Mouse (Mus musculus): ENCODE measurements around the gene Tnfrsf8. TPM values are rescaled to one million over a fixed set of nuclear protein-coding genes. Genes with fewer than 3 reads are reported as not detected.

Gene Tnfrsf8
- polyA plus RNA-seq, 1 experiment from 2014 or later, result 0.05 TPM

DNA sequence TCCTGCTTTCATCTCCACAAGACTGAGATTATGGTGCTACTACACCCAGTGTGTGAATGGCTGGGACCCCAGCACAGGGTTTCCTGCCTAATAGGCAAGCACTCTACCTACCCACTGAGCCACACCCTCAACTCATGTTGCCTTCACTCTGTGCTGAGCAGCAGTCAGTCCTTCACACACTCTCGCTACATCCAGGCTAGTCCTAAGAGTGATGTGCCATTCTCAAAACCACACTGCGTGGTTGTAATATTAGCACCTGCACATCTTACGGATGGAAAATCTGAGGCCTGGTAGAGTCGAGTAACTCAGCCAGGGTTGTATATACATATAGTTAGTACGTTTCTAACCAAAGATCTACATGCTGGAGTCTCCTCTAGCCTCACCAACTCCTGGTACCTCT lies 40.1 kb downstream of the Tnfrsf8 start:
- 92% methylated on average over 5 of the region's 5 CpGs for WGBS
- Histone ChIP-seq H3K4me1 (ENCODE audit: insufficient read depth, low read depth, low read length) (0 out of 2 replicates have a peak, but pooled peaks cover 4% of the 10 kb centered on the region), H3K36me3 (ENCODE audit: insufficient read depth, low read length) (no peaks in the 10 kb centered on the region), H3K4me2 (replicated peaks; ENCODE audit: low read depth, low read length) (no peak overlapping the region), H3K9ac (replicated peaks; ENCODE audit: low read depth) (no peak overlapping the region), H3K27me3 (replicated peaks; ENCODE audit: insufficient read depth, low read length) (no peaks in the 10 kb centered on the region), H3K9me3 (ENCODE audit: low read length) (no peaks in the 10 kb centered on the region), H3K4me3 (ENCODE audit: low read depth, low read length) (no peak overlapping the region), H3K27ac (ENCODE audit: low read length) (no peak overlapping the region)
- TF ChIP-seq CTCF (IDR thresholded peaks at IDR 0.05) (no peak), EP300 (IDR thresholded peaks at IDR 0.05) (no peak)
- DNase-seq (ENCODE audit: low spot score), result no peak
- no peak for ATAC-seq

GRCm38 (mm10) chr4:145273923-145274322 lies 41.0 kb downstream of the Tnfrsf8 start:
- Histone ChIP-seq H3K9ac (replicated peaks; ENCODE audit: low read depth) (no peak overlapping the region), H3K9me3 (ENCODE audit: low read length) (no peaks in the 10 kb centered on the region), H3K27ac (ENCODE audit: low read length) (no peak overlapping the region), H3K27me3 (replicated peaks; ENCODE audit: insufficient read depth, low read length) (no peaks in the 10 kb centered on the region), H3K4me1 (ENCODE audit: insufficient read depth, low read depth, low read length) (0 out of 2 replicates have a peak, but pooled peaks cover 4% of the 10 kb centered on the region), H3K4me3 (ENCODE audit: low read depth, low read length) (no peak overlapping the region), H3K36me3 (ENCODE audit: insufficient read depth, low read length) (no peaks in the 10 kb centered on the region), H3K4me2 (replicated peaks; ENCODE audit: low read depth, low read length) (no peak overlapping the region)
- ATAC-seq (no peak), DNase-seq (ENCODE audit: low spot score) (no peak)
- WGBS, result 82% methylated on average over 5 of the region's 5 CpGs
- no peak for TF ChIP-seq CTCF (IDR thresholded peaks at IDR 0.05)
- TF ChIP-seq EP300 (IDR thresholded peaks at IDR 0.05), result no peak

DNA sequence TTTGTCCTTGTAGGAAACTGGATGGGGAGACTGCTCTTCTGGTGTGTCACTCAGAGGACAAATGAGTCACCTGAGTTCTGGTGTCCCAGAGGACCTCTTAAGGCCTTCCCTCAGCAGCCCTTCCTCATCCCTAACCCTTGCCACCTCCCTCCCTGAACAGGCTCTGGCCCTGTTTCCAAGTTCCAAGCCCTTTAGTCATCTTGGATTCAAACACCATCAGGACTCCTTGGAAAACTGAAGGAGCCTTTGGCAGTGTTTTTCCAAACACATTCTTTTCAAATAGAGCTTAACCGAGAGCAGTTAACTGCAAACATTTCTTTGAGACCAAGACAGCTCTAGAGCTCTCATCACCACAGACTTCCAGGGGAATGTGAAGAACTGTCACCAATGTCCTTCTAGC lies 42.2 kb downstream of the Tnfrsf8 start:
- peak overlapping the region; percentile 47; the same call in 1 of the 2 replicates for H3K27ac ChIP-seq (ENCODE audit: low read length)
- 21% methylated on average over 1 of the region's 1 CpGs for WGBS
- no peaks in the 10 kb centered on the region for H3K9me3 ChIP-seq (ENCODE audit: low read length)
- H3K27me3 ChIP-seq (replicated peaks; ENCODE audit: insufficient read depth, low read length), result no peaks in the 10 kb centered on the region
- DNase-seq (ENCODE audit: low spot score) (peak; percentile 53), ATAC-seq (peak; percentile 77)
- H3K4me3 ChIP-seq (ENCODE audit: low read depth, low read length), result no peak overlapping the region
- TF ChIP-seq CTCF (IDR thresholded peaks at IDR 0.05), result no peak
- no peak for TF ChIP-seq EP300 (IDR thresholded peaks at IDR 0.05)
- no peaks in the 10 kb centered on the region for H3K36me3 ChIP-seq (ENCODE audit: insufficient read depth, low read length)
- H3K9ac ChIP-seq (replicated peaks; ENCODE audit: low read depth), result no peak overlapping the region
- H3K4me1 ChIP-seq (ENCODE audit: insufficient read depth, low read depth, low read length), result peaks cover 4% of the 10 kb centered on the region; the same call in 1 of the 2 replicates
- no peak overlapping the region for H3K4me2 ChIP-seq (replicated peaks; ENCODE audit: low read depth, low read length)

- Histone ChIP-seq H3K4me1 (ENCODE audit: insufficient read depth, low read depth, low read length) (peaks cover 4% of the 10 kb centered on the region; the same call in 1 of the 2 replicates), H3K9me3 (ENCODE audit: low read length) (no peaks in the 10 kb centered on the region), H3K27ac (ENCODE audit: low read length) (no peak overlapping the region), H3K9ac (replicated peaks; ENCODE audit: low read depth) (no peak overlapping the region), H3K36me3 (ENCODE audit: insufficient read depth, low read length) (no peaks in the 10 kb centered on the region), H3K27me3 (replicated peaks; ENCODE audit: insufficient read depth, low read length) (no peaks in the 10 kb centered on the region), H3K4me2 (replicated peaks; ENCODE audit: low read depth, low read length) (no peak overlapping the region), H3K4me3 (ENCODE audit: low read depth, low read length) (no peak overlapping the region)
- no peak for ATAC-seq
- DNase-seq (ENCODE audit: low spot score), result no peak
- TF ChIP-seq CTCF (IDR thresholded peaks at IDR 0.05) (no peak), EP300 (IDR thresholded peaks at IDR 0.05) (no peak)
- WGBS, result 85% methylated on average over 4 of the region's 4 CpGs
These were observed 43.3 kb downstream of the Tnfrsf8 start for GRCm38 (mm10) chr4:145271634-145272033.

GRCm38 (mm10) chr4:145270136-145270535 lies 44.8 kb downstream of the Tnfrsf8 start:
- 76% methylated on average over 5 of the region's 5 CpGs for WGBS
- no peak overlapping the region for H3K9ac ChIP-seq (replicated peaks; ENCODE audit: low read depth)
- peak; percentile 42 for DNase-seq (ENCODE audit: low spot score)
- H3K9me3 ChIP-seq (ENCODE audit: low read length), result no peaks in the 10 kb centered on the region
- H3K4me1 ChIP-seq (ENCODE audit: insufficient read depth, low read depth, low read length), result peaks cover 4% of the 10 kb centered on the region; the same call in 1 of the 2 replicates
- TF ChIP-seq EP300 (IDR thresholded peaks at IDR 0.05), result no peak
- H3K4me3 ChIP-seq (ENCODE audit: low read depth, low read length), result no peak overlapping the region
- no peak for ATAC-seq
- no peak overlapping the region for H3K4me2 ChIP-seq (replicated peaks; ENCODE audit: low read depth, low read length)
- H3K27ac ChIP-seq (ENCODE audit: low read length), result no peak overlapping the region
- H3K36me3 ChIP-seq (ENCODE audit: insufficient read depth, low read length), result no peaks in the 10 kb centered on the region
- no peaks in the 10 kb centered on the region for H3K27me3 ChIP-seq (replicated peaks; ENCODE audit: insufficient read depth, low read length)

GRCm38 (mm10) chr4:145267631-145268110 lies 47.3 kb downstream of the Tnfrsf8 start:
- ATAC-seq, result peak; percentile 73
- no peaks in the 10 kb centered on the region for H3K27me3 ChIP-seq (replicated peaks; ENCODE audit: insufficient read depth, low read length)
- no peak overlapping the region for H3K27ac ChIP-seq (ENCODE audit: low read length)
- no peaks in the 10 kb centered on the region for H3K36me3 ChIP-seq (ENCODE audit: insufficient read depth, low read length)
- peak; percentile 62 for DNase-seq (ENCODE audit: low spot score)
- H3K4me2 ChIP-seq (replicated peaks; ENCODE audit: low read depth, low read length), result no peak overlapping the region
- WGBS, result 31% methylated on average over 4 of the region's 4 CpGs
- TF ChIP-seq CTCF (IDR thresholded peaks at IDR 0.05), result no peak
- TF ChIP-seq EP300 (IDR thresholded peaks at IDR 0.05), result no peak
- H3K4me1 ChIP-seq (ENCODE audit: insufficient read depth, low read depth, low read length), result no peaks in the 10 kb centered on the region; the same call in 1 of the 2 replicates
- no peak overlapping the region for H3K9ac ChIP-seq (replicated peaks; ENCODE audit: low read depth)
- no peaks in the 10 kb centered on the region for H3K9me3 ChIP-seq (ENCODE audit: low read length)
- no peak overlapping the region for H3K4me3 ChIP-seq (ENCODE audit: low read depth, low read length)

DNA sequence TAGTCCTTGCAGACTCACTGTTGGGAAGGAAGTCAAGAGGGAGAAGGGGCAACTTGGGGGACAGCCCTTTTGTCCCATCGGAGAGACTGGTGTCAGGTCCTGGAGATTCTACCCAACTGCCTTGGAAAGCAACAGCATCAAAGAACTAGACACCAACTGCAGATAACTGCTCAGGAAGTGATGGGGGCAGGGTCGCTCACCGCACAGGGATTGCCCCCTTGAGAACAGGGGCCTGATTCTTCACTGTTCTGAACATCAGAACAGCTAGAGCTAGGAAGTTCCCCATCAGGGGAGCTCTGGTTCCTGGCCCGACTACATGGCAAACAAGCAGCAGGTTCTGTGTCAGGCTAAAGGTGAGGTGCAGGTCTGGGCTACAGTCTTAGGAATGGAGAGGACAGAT lies 48.5 kb downstream of the Tnfrsf8 start:
- no peak for ATAC-seq
- Histone ChIP-seq H3K27ac (ENCODE audit: low read length) (no peak overlapping the region), H3K27me3 (replicated peaks; ENCODE audit: insufficient read depth, low read length) (no peaks in the 10 kb centered on the region)

More for the DNA sequence above, 48.5 kb downstream of the Tnfrsf8 start:
- Histone ChIP-seq H3K9ac (replicated peaks; ENCODE audit: low read depth) (no peak overlapping the region), H3K36me3 (ENCODE audit: insufficient read depth, low read length) (no peaks in the 10 kb centered on the region), H3K9me3 (ENCODE audit: low read length) (no peaks in the 10 kb centered on the region), H3K4me3 (ENCODE audit: low read depth, low read length) (no peak overlapping the region), H3K4me1 (ENCODE audit: insufficient read depth, low read depth, low read length) (no peaks in the 10 kb centered on the region; the same call in 1 of the 2 replicates), H3K4me2 (replicated peaks; ENCODE audit: low read depth, low read length) (no peak overlapping the region)
- TF ChIP-seq EP300 (IDR thresholded peaks at IDR 0.05), result no peak
- TF ChIP-seq CTCF (IDR thresholded peaks at IDR 0.05), result no peak
- DNase-seq (ENCODE audit: low spot score), result no peak
- 68% methylated on average over 4 of the region's 4 CpGs for WGBS

Data from lung, postnatal 0 days (tissue).